Mouse (Mus musculus): ENCODE measurements around the gene B230118H07Rik.

DNA sequence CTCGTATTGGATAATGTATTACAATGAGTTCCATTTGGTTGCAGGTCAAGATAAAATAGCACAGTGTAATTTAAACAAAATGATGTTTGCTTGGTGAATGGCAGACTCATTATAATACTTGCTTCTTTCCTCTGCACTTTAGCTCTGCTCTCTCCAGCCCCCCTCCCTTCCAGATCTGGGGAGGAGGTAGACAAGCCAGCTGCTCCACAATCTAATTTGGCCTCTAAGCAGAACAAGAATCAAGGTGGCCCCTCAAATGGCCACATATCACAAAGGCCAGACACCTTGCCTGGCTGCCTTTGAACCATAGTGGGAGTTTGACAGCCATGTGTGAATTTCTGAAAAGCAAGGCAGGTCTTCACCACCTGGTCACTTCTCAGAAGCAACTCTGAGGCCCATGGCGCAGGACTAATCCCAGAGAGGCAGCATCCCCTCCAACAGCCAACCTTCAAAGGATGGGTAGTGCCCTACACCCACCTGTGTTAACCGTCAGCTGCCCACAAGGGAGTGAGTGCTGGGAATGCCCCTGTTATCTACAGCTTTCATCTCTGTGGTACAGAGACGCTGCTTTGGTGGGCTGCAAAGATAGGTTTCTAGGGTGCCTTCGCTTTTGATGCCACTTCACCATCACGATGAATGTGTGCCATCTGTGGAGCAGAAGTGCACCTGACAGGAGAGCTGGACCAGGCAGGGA lies 98.2 kb downstream of the B230118H07Rik start:
- TF ChIP-seq CTCF (IDR thresholded peaks at IDR 0.05; ENCODE audit: borderline replicate concordance, insufficient read depth, low read depth, low read length): no peak
- no peak for TF ChIP-seq POLR2A (IDR thresholded peaks at IDR 0.05; ENCODE audit: borderline replicate concordance, insufficient read depth, low read length)
